Mouse (Mus musculus): ENCODE data around the gene Kif16b. TPM values are rescaled to one million over a fixed set of nuclear protein-coding genes. Genes with fewer than 3 reads are reported as not detected.

The Kif16b gene
- polyA plus RNA-seq, 1 experiment from 2014 or later, result 11.2 TPM

GRCm38 (mm10) chr2:142891283-142891682 lies 10.0 kb downstream of the Kif16b start:
- no peaks in the 10 kb centered on the region for H3K36me3 ChIP-seq
- no peak overlapping the region for H3K4me3 ChIP-seq
- peaks cover 6% of the 10 kb centered on the region for H3K4me1 ChIP-seq
- H3K27me3 ChIP-seq, result no peaks in the 10 kb centered on the region
- whole genome bisulfite sequencing, result 80% methylated on average over 2 of the region's 2 CpGs
- peak; percentile 51; the same call in 1 of the 2 replicates for ATAC-seq (ENCODE audit: low FRiP score, low read depth)
- no peaks in the 10 kb centered on the region for H3K9me3 ChIP-seq
- H3K4me2 ChIP-seq (replicated peaks), result no peak overlapping the region
- H3K27ac ChIP-seq, result no peak overlapping the region
- H3K9ac ChIP-seq, result no peak overlapping the region

- 89% methylated on average over 4 of the region's 4 CpGs for WGBS
- no peak overlapping the region for H3K27ac ChIP-seq
Measured at GRCm38 (mm10) chr2:142884456-142884855, 16.9 kb downstream of the Kif16b start.

DNA sequence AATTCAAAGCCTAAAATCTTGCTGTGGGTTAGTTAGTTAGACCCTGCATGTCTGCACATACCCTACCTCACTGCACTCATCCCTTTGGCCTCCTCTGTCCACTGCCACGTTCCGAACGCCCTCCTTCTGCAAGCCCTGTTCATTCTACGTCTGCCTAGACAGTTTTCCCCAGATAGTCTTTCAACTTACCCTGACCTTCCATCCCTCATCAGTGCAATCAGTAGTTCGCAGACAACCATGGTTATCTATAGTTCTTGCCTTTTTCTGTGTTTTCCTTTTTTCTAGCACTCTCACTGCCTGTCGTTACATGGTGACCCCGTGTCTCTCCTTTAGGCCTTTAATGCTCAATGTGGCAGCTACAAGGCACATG lies 17.7 kb downstream of the Kif16b start:
- no peaks in the 10 kb centered on the region for H3K27me3 ChIP-seq
- ATAC-seq (ENCODE audit: low FRiP score, low read depth), result no peak
- H3K9ac ChIP-seq, result no peak overlapping the region
- H3K4me3 ChIP-seq, result no peak overlapping the region
- WGBS, result 80% methylated on average over 7 of the region's 7 CpGs
- no peaks in the 10 kb centered on the region for H3K36me3 ChIP-seq
- H3K4me2 ChIP-seq (replicated peaks), result no peak overlapping the region
- H3K27ac ChIP-seq, result no peak overlapping the region
- peaks cover 8% of the 10 kb centered on the region; the same call in 1 of the 2 replicates for H3K4me1 ChIP-seq
- H3K9me3 ChIP-seq, result no peaks in the 10 kb centered on the region

More at GRCm38 (mm10) chr2:142884456-142884855, 16.9 kb downstream of the Kif16b start:
- H3K9me3 ChIP-seq, result no peaks in the 10 kb centered on the region
- no peak overlapping the region for H3K9ac ChIP-seq
- H3K27me3 ChIP-seq, result no peaks in the 10 kb centered on the region
- H3K36me3 ChIP-seq, result no peaks in the 10 kb centered on the region
- ATAC-seq (ENCODE audit: low FRiP score, low read depth), result no peak
- H3K4me3 ChIP-seq, result no peak overlapping the region
- H3K4me2 ChIP-seq (replicated peaks), result no peak overlapping the region
- peaks cover 8% of the 10 kb centered on the region for H3K4me1 ChIP-seq

GRCm38 (mm10) chr2:142882871-142883624 lies 18.3 kb downstream of the Kif16b start:
- peaks cover 8% of the 10 kb centered on the region; the same call in 1 of the 2 replicates for H3K4me1 ChIP-seq
- H3K27ac ChIP-seq, result no peak overlapping the region
- no peaks in the 10 kb centered on the region for H3K27me3 ChIP-seq
- 54% methylated on average over 7 of the region's 7 CpGs for WGBS
- no peaks in the 10 kb centered on the region for H3K36me3 ChIP-seq
- no peak overlapping the region for H3K9ac ChIP-seq
- H3K9me3 ChIP-seq, result no peaks in the 10 kb centered on the region
- H3K4me3 ChIP-seq, result no peak overlapping the region
- no peak for ATAC-seq (ENCODE audit: low FRiP score, low read depth)
- no peak overlapping the region for H3K4me2 ChIP-seq (replicated peaks)

DNA sequence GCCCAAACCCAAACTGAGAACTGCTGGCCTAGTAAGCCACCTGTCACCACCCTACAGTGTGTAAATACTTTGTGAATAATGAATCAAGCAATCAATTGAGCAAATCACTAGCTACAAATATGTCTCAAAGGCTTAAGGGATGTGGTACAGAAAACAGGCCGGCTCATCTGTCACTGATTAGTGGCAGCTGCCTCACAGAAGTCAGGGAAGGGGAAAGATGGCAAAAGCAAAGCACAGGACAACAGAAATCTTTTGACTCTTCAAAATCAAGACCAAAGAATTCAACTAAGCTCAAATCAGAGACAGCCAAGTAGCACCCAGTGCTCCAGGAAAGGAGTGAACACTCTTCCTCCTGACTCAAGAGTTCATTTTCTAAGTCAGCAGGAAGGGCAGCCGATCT lies 18.9 kb downstream of the Kif16b start:
- Histone ChIP-seq H3K9me3 (no peaks in the 10 kb centered on the region), H3K4me2 (replicated peaks) (no peak overlapping the region), H3K27me3 (no peaks in the 10 kb centered on the region), H3K4me3 (no peak overlapping the region), H3K4me1 (peaks cover 8% of the 10 kb centered on the region; the same call in 1 of the 2 replicates), H3K9ac (no peak overlapping the region), H3K27ac (no peak overlapping the region), H3K36me3 (no peaks in the 10 kb centered on the region)
- no peak for ATAC-seq (ENCODE audit: low FRiP score, low read depth)
- WGBS, result 35% methylated on average over 2 of the region's 2 CpGs

DNA sequence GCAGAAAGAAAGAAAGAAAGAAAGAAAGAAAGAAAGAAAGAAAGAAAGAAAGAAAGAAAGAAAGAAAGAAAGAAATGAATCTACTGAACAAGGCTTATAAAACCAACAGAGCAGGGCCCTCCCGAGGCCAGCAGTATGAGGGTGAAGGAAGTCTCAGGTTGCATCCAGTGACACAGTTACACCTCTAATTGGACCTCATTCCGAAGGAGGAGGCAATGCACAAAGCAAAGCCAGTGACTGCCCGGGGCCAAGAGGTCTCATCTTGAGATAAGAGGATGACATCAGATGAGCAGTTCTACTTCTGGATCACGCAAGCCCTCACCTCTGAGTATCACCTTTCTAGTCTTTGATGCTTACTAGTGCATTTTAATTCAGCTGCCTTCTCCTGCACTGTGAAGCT lies 20.2 kb downstream of the Kif16b start:
- WGBS, result 14% methylated on average over 4 of the region's 4 CpGs
- H3K4me2 ChIP-seq (replicated peaks), result no peak overlapping the region
- no peak overlapping the region for H3K9ac ChIP-seq
- H3K27ac ChIP-seq, result no peak overlapping the region
- H3K4me1 ChIP-seq, result peaks cover 8% of the 10 kb centered on the region; the same call in 1 of the 2 replicates
- H3K36me3 ChIP-seq, result no peaks in the 10 kb centered on the region
- ATAC-seq (ENCODE audit: low FRiP score, low read depth), result no peak
- H3K27me3 ChIP-seq, result no peaks in the 10 kb centered on the region
- H3K4me3 ChIP-seq, result no peak overlapping the region
- no peaks in the 10 kb centered on the region for H3K9me3 ChIP-seq

DNA sequence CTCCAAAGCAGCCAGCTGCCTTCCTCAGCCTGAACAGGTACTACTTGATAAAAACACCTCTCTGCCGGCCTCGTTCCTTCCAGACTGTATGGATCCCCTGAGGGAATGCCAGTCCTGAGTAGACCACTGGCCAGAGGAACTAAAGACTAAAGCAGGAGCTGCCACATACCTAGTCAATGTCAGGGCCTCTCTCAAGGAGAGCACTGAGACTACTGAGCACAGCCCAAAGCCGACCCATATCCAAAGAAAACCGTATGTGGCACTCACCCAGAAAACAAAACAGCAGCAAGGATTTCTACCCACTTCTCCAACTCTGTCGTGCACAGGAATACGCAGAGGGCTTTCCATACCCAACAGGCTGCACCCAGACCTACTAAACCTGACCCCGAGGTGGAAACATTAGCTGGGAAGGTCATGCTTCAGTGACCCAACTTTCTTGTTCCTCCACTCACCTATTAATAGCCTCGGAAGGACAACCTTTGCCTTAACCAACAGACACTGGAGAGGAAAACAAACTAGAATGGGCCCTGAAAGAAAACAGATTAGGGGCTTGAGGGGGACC lies 22.0 kb downstream of the Kif16b start:
- ATAC-seq (ENCODE audit: low FRiP score, low read depth), result no peak
- peaks cover 8% of the 10 kb centered on the region; the same call in 1 of the 2 replicates for H3K4me1 ChIP-seq
- 75% methylated on average over 8 of the region's 8 CpGs for WGBS
- no peak overlapping the region for H3K27ac ChIP-seq
- H3K9me3 ChIP-seq, result no peaks in the 10 kb centered on the region
- no peak overlapping the region for H3K4me3 ChIP-seq
- no peak overlapping the region for H3K9ac ChIP-seq
- H3K27me3 ChIP-seq, result no peaks in the 10 kb centered on the region
- H3K36me3 ChIP-seq, result no peaks in the 10 kb centered on the region
- no peak overlapping the region for H3K4me2 ChIP-seq (replicated peaks)

DNA sequence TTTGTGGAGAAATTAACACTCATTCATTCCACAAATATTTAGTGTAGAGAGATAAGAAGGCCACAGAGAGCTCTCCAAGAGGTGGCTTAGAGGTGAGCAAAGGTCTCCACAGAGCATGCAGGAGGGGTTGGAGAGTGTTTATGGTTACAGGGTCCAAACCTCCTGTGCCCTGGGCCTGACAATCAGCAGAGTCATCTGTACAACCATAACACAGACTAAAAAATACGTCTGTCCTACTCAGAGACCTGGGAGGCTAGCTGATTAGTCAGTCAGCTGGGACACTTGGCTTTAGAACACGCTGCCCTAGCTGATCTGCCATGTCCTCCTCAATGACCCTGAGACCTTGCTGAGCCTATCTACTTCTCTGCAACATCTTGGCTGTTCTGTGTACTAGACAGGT lies 24.7 kb downstream of the Kif16b start:
- no peak overlapping the region for H3K9ac ChIP-seq
- WGBS, result 72% methylated on average over 2 of the region's 2 CpGs
- no peak for ATAC-seq (ENCODE audit: low FRiP score, low read depth)

GRCm38 (mm10) chr2:142875936-142876335 lies 25.4 kb downstream of the Kif16b start:
- H3K4me1 ChIP-seq, result no peaks in the 10 kb centered on the region; the same call in 1 of the 2 replicates
- H3K4me2 ChIP-seq (replicated peaks), result no peak overlapping the region
- H3K27ac ChIP-seq, result no peak overlapping the region
- no peaks in the 10 kb centered on the region for H3K9me3 ChIP-seq
- H3K9ac ChIP-seq, result no peak overlapping the region
- no peaks in the 10 kb centered on the region for H3K36me3 ChIP-seq
- H3K4me3 ChIP-seq, result no peak overlapping the region
- no peaks in the 10 kb centered on the region for H3K27me3 ChIP-seq
- WGBS, result 48% methylated on average over 4 of the region's 4 CpGs
- ATAC-seq (ENCODE audit: low FRiP score, low read depth), result no peak

More for the DNA sequence above, 24.7 kb downstream of the Kif16b start:
- no peaks in the 10 kb centered on the region for H3K36me3 ChIP-seq
- no peak overlapping the region for H3K4me2 ChIP-seq (replicated peaks)
- H3K4me1 ChIP-seq, result peaks cover 6% of the 10 kb centered on the region; the same call in 1 of the 2 replicates
- no peaks in the 10 kb centered on the region for H3K9me3 ChIP-seq
- no peak overlapping the region for H3K4me3 ChIP-seq
- no peaks in the 10 kb centered on the region for H3K27me3 ChIP-seq
- no peak overlapping the region for H3K27ac ChIP-seq

DNA sequence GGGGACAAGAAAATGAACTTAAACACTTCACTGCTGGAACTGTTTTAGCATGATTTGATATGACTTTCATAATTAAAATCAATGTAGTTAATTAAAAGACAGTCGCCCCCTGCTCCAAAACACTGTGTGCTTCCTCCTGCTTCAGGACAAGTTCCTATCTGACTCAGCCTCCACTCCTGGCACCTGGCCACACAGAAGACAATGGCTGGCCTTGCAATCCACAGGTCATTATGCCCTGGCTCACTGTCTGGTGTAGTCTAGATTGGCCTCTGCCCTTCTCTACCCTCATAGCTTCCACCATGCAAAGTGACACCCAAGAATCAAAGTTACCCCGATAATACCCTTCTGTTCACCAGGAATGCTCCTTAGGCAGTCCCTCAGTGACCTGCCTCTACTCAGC lies 26.8 kb downstream of the Kif16b start:
- ATAC-seq (ENCODE audit: low FRiP score, low read depth), result no peak
- H3K4me2 ChIP-seq (replicated peaks), result no peak overlapping the region
- H3K9me3 ChIP-seq, result no peaks in the 10 kb centered on the region
- H3K27ac ChIP-seq, result no peak overlapping the region
- no peaks in the 10 kb centered on the region for H3K27me3 ChIP-seq
- 82% methylated on average over 2 of the region's 2 CpGs for WGBS
- no peak overlapping the region for H3K9ac ChIP-seq
- no peak overlapping the region for H3K4me3 ChIP-seq
- H3K36me3 ChIP-seq, result no peaks in the 10 kb centered on the region
- no peaks in the 10 kb centered on the region for H3K4me1 ChIP-seq

GRCm38 (mm10) chr2:142870055-142870454 lies 31.3 kb downstream of the Kif16b start:
- no peaks in the 10 kb centered on the region for H3K4me1 ChIP-seq
- peaks cover 1% of the 10 kb centered on the region; the same call in 1 of the 2 replicates for H3K36me3 ChIP-seq
- no peak overlapping the region for H3K4me2 ChIP-seq (replicated peaks)
- no peaks in the 10 kb centered on the region for H3K9me3 ChIP-seq
- no peak for ATAC-seq (ENCODE audit: low FRiP score, low read depth)
- no peak overlapping the region for H3K9ac ChIP-seq
- H3K4me3 ChIP-seq, result no peak overlapping the region
- H3K27ac ChIP-seq, result no peak overlapping the region
- WGBS, result 95% methylated on average over 8 of the region's 8 CpGs
- no peaks in the 10 kb centered on the region for H3K27me3 ChIP-seq

GRCm38 (mm10) chr2:142867481-142867880 lies 33.9 kb downstream of the Kif16b start:
- Histone ChIP-seq H3K9ac (no peak overlapping the region), H3K4me2 (replicated peaks) (no peak overlapping the region), H3K27me3 (no peaks in the 10 kb centered on the region), H3K9me3 (no peaks in the 10 kb centered on the region), H3K4me3 (no peak overlapping the region), H3K4me1 (no peaks in the 10 kb centered on the region), H3K27ac (no peak overlapping the region), H3K36me3 (peaks cover 13% of the 10 kb centered on the region)
- ATAC-seq (ENCODE audit: low FRiP score, low read depth), result no peak
- WGBS, result 84% methylated on average over 2 of the region's 2 CpGs

All from limb, embryonic 13.5 days (tissue).